Mouse (Mus musculus): ENCODE measurements around the gene Nxt2. TPM values are rescaled to one million over a fixed set of nuclear protein-coding genes. Genes with fewer than 3 reads are reported as not detected.
"Not testable (repeated sequence)": the region's sequence is repeated elsewhere in the genome, so short reads cannot be mapped to it uniquely, and the experiment has no call there.

The Nxt2 gene
- polyA plus RNA-seq, 1 experiment: 9.9 TPM

DNA sequence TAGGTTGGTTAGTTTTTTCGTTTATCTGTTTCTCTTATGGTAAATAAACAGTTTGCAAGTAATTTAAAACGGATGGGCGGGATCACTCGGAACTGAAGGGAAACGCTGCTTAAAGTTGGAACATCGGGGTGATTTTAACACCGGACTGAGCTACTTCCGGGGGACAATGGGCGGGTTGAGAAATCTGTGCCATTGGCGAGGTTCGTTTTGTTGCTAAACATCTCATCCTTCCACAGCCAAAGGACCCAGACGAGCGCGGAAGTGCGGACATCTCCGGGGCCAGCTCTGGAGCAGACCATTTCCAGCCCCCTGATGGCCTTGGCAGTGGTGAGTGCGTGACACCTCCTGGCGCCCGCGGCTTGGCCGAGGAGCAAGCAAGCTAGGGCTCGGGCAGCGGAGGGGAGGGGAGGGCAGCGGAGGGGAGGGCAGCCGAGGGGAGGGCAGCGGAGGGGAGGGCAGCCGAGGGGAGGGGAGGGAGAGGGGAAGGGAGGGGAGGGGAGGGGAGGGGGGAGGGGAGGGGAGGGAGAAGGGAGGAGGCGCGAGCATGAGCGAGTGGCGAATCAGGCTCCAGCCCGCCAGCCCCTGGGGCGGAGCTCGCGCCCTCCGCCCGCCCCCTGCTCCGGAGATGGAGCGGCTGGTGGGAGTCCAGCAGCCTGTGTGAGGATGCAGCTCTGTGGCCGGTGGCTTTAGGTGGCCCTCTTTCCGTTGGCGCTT, 1.6 kb downstream of the Nxt2 start:
- H3K27ac ChIP-seq (ENCODE audit: insufficient read depth, low read length): peak overlapping the region; percentile 86
- H3K4me1 ChIP-seq (ENCODE audit: control insufficient read depth, insufficient read depth, low read length): no peaks in the 10 kb centered on the region
- H3K4me3 ChIP-seq (ENCODE audit: insufficient read depth, low read length): peak overlapping the region; percentile 91
- TF ChIP-seq CTCF (IDR thresholded peaks at IDR 0.05; ENCODE audit: borderline replicate concordance, insufficient read depth, low read length) (no peak), POLR2A (IDR thresholded peaks at IDR 0.05; ENCODE audit: low read depth, low read length) (peak; percentile 42)

DNA sequence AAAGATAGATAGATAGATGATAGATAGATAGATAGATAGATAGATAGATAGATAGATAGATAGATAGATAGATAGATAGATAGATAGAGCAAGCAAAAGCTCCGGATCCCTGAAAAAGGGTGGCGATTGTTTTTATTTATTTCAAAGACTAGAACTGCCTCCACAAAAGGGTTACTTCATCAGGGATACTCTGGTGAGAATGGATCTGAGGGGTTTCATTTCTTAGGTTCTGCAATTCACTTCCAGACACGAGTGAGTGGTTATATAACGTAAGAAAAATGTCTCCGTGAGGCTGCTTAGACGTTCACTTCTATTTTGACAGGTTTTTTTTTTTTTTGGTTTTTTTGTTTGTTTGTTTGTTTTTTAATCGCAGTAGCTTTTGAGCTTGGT, 2.2 kb downstream of the Nxt2 start:
- Histone ChIP-seq H3K4me3 (ENCODE audit: insufficient read depth, low read length) (peak overlapping the region; percentile 15), H3K27ac (ENCODE audit: insufficient read depth, low read length) (no peak overlapping the region), H3K4me1 (ENCODE audit: control insufficient read depth, insufficient read depth, low read length) (no peaks in the 10 kb centered on the region)
- TF ChIP-seq POLR2A (IDR thresholded peaks at IDR 0.05; ENCODE audit: low read depth, low read length) (no peak), CTCF (IDR thresholded peaks at IDR 0.05; ENCODE audit: borderline replicate concordance, insufficient read depth, low read length) (no peak)

DNA sequence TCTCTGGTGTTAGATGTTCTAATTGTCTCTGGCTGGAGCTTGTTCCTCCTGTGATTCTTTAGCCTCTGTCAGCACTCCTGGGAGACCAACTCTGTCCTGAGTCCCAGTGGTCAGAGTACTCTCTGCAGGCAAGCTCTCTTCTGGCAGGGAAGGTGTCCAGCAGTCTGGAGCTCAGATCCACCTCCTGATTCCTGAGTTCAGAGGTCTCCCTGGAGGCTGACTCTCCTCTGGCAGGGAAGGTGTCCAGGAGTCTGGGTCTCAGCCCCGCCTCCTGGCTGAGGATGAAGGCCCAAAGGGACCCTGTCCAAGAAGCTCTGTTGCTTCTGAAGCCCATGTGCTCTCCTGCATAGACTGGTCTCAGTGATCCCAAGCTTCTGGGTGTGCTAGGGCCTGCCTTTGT, 9.6 kb downstream of the Nxt2 start:
- H3K27ac ChIP-seq (ENCODE audit: insufficient read depth, low read length); H3K4me1 ChIP-seq (ENCODE audit: control insufficient read depth, insufficient read depth, low read length); H3K4me3 ChIP-seq (ENCODE audit: insufficient read depth, low read length): not testable (repeated sequence)

DNA sequence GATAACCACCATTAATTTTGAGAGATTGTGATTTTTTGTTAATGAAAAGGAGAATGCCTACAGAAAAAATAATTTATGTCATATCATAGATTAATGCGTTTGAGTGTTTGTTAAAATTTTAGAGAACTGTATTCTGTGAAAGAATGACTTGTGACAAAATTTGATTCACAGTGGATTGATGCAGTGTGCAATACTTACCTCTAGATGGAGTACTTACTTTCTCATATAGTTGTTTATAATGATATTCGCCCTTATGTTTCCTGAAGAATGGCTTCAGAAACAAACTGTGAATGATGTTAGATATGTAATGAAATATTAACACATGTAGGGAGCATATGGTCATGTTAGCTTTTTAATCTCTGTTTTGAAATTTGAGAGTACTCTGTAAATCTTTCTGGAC, 10.5 kb downstream of the Nxt2 start:
- Histone ChIP-seq H3K27ac (ENCODE audit: insufficient read depth, low read length) (no peak overlapping the region), H3K4me3 (ENCODE audit: insufficient read depth, low read length) (no peak overlapping the region), H3K4me1 (ENCODE audit: control insufficient read depth, insufficient read depth, low read length) (no peaks in the 10 kb centered on the region)
- TF ChIP-seq CTCF (IDR thresholded peaks at IDR 0.05; ENCODE audit: borderline replicate concordance, insufficient read depth, low read length): no peak
- no peak for TF ChIP-seq POLR2A (IDR thresholded peaks at IDR 0.05; ENCODE audit: low read depth, low read length)

DNA sequence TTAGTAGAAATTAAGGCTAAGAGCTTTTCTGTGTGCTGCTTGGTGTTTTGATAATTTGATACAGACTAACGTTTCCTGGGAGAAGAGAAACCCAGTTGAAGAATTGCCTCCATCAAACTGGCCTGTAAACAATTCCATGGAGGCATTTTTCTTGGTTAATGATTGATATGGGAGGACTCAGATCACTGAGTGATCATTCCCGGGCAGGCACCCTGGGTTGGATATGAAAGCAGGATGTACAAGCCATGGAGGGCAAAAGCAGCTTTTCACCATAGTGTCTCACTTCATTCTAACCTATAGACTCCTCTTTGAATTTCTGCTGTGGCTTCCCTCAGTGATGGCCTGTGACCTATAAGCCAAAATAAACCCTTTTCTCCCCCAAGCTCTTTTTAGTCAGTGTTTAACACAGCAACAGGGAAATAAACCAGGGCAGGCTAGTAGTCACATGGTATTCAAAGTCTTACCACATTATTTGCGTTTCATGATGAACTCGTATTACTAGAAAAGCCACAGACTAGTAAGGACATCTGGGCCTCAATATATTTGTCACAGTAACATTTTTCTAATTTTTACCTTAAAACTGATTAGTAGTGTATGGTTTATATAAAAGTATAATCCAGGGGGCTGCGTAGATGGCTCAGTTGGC, 19.2 kb downstream of the Nxt2 start:
- TF ChIP-seq CTCF (IDR thresholded peaks at IDR 0.05; ENCODE audit: borderline replicate concordance, insufficient read depth, low read length) (no peak), POLR2A (IDR thresholded peaks at IDR 0.05; ENCODE audit: low read depth, low read length) (no peak)
- Histone ChIP-seq H3K4me3 (ENCODE audit: insufficient read depth, low read length) (no peak overlapping the region), H3K4me1 (ENCODE audit: control insufficient read depth, insufficient read depth, low read length) (no peaks in the 10 kb centered on the region), H3K27ac (ENCODE audit: insufficient read depth, low read length) (no peak overlapping the region)

DNA sequence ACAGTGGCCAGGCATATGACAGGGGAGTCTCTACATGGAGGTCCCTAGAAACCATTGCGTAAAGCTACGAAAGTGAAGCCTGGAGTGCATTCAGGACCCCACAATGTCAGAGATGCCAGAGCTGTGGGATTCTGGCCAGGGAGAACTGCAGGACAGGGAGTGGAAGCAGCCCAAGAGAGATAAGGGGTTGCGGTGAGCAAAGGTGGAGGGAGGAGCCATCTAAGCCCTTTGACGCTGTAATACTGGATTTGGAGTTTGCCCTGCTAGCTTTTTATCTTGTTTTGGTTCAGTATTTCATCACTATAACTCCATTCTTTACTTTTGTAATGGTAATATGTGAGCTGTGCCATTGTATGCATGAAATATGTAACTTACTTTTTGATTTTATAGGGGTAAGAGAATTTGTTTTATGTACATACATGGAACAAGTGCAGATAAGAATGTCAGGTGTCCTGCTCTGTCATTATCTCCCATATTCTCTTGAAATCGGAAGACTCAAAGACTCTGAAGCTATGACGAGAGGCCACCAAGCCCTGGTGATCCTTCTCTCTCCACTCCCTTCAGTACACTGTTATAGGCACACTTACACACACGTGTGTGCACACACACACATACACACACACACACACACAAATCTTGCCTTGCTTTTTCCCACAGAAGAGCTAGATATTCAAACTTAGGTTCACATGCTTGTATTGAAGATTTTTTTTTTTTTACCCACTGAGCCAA, 23.6 kb downstream of the Nxt2 start:
- TF ChIP-seq POLR2A (IDR thresholded peaks at IDR 0.05; ENCODE audit: low read depth, low read length) (no peak), CTCF (IDR thresholded peaks at IDR 0.05; ENCODE audit: borderline replicate concordance, insufficient read depth, low read length) (no peak)
- Histone ChIP-seq H3K27ac (ENCODE audit: insufficient read depth, low read length) (no peak overlapping the region), H3K4me3 (ENCODE audit: insufficient read depth, low read length) (no peak overlapping the region), H3K4me1 (ENCODE audit: control insufficient read depth, insufficient read depth, low read length) (no peaks in the 10 kb centered on the region)

DNA sequence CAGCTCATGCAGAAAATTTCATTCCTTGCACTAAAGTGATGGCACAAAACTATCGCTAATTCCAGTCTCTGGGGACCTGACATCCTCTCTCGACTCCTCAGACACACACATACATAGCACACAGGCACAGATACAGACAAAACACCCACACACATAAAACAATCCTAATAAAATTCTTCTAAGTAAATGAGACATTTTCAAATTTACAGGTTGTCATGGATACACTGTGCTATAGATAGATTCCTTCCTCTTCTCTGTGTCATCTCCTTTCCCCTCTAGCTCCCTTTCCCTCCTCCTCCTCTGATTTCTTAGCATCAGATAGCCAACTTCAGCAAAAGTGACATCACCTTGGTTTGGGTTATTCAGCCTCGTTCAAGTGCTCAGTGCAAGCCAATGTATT, 49.5 kb downstream of the Nxt2 start:
- TF ChIP-seq POLR2A (IDR thresholded peaks at IDR 0.05; ENCODE audit: low read depth, low read length): no peak
- TF ChIP-seq CTCF (IDR thresholded peaks at IDR 0.05; ENCODE audit: borderline replicate concordance, insufficient read depth, low read length): no peak
- Histone ChIP-seq H3K27ac (ENCODE audit: insufficient read depth, low read length) (no peak overlapping the region), H3K4me3 (ENCODE audit: insufficient read depth, low read length) (no peak overlapping the region), H3K4me1 (ENCODE audit: control insufficient read depth, insufficient read depth, low read length) (no peaks in the 10 kb centered on the region)

DNA sequence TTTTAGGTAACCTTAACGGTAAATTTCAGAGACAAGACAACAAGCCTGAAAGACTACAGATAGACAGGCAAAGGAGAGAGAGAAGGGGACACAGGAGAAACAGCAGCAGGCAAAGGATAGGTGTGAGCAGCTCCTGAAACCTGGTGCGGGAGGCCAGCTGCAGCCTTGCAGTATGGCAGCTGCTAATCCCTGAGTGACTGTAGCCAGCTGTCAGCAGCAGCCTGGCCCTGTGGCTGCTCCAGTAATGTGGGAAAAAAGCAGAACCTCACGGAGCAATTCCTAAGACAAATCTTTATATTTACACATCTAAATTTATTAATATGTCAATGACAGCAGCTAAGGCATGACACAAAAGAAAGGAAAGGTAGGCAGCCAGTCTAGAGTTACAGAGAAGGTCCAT, 50.0 kb downstream of the Nxt2 start:
- TF ChIP-seq POLR2A (IDR thresholded peaks at IDR 0.05; ENCODE audit: low read depth, low read length): no peak
- no peak for TF ChIP-seq CTCF (IDR thresholded peaks at IDR 0.05; ENCODE audit: borderline replicate concordance, insufficient read depth, low read length)
- no peak overlapping the region for H3K27ac ChIP-seq (ENCODE audit: insufficient read depth, low read length)
- H3K4me3 ChIP-seq (ENCODE audit: insufficient read depth, low read length): no peak overlapping the region
- no peaks in the 10 kb centered on the region for H3K4me1 ChIP-seq (ENCODE audit: control insufficient read depth, insufficient read depth, low read length)

DNA sequence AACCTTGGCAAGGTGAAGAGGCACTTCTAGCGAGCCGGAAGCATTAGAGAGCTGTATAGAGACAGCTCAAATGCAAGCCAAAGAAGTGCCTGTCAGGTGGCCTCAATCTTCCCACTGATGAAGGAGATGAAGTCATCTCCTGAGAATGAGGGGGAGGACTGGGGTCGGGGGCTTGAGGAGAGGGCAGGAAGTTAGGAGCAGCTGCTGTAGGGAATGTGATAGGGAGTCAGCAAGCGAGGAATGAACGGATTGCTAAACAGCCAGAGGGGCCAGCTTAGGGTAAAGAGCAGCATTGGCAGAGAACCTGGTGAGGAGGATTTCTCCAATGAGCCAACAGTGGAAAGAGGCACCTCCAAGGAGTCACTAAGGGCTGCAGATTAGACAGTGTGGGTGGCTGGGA, 59.3 kb downstream of the Nxt2 start:
- Histone ChIP-seq H3K27ac (ENCODE audit: insufficient read depth, low read length) (no peak overlapping the region), H3K4me3 (ENCODE audit: insufficient read depth, low read length) (no peak overlapping the region), H3K4me1 (ENCODE audit: control insufficient read depth, insufficient read depth, low read length) (0 out of 2 replicates have a peak, but pooled peaks cover 2% of the 10 kb centered on the region)
- TF ChIP-seq POLR2A (IDR thresholded peaks at IDR 0.05; ENCODE audit: low read depth, low read length) (no peak), CTCF (IDR thresholded peaks at IDR 0.05; ENCODE audit: borderline replicate concordance, insufficient read depth, low read length) (no peak)

Other genes starting within 250 kb of the Nxt2 start
- gene Gucy2f, start 29.8 kb upstream of the Nxt2 start, polyA plus RNA-seq (2011; ENCODE audit: insufficient read length, low read depth, missing spikeins): not detected in 2 replicates
- gene Kcne1l, start 79.5 kb downstream of the Nxt2 start, polyA plus RNA-seq (2011; ENCODE audit: insufficient read length, low read depth, missing spikeins): 1.2 TPM in 1 of 2 replicates, not detected in the other
- 34.0 and 37.0 TPM in 2 replicates for gene Acsl4, start 163.8 kb downstream of the Nxt2 start, polyA plus RNA-seq (2011; ENCODE audit: insufficient read length, low read depth, missing spikeins)